Mouse (Mus musculus): ENCODE measurements at regions not wholly inside any gene's neighbourhood (a gene's known extent, or its start where the extent isn't known, plus 50 kb on each side); places are given as distances from the start of the nearest gene placed in this dataset.

- Histone ChIP-seq H3K4me1 (no peaks in the 10 kb centered on the region), H3K9me3 (no peaks in the 10 kb centered on the region), H3K27ac (no peak overlapping the region), H3K27me3 (ENCODE audit: poor library complexity, severe bottlenecking) (no peaks in the 10 kb centered on the region), H3K4me3 (no peak overlapping the region), H3K36me3 (replicated peaks) (no peaks in the 10 kb centered on the region)
- no peak for DNase-seq (ENCODE audit: extremely low spot score, low spot score)
- WGBS, result 96% methylated on average over 4 of the region's 4 CpGs
Observed at GRCm38 (mm10) chr11:18596996-18597395, 421.8 kb downstream of the Meis1 start.

- H3K36me3 ChIP-seq (replicated peaks), result no peaks in the 10 kb centered on the region
- H3K4me1 ChIP-seq, result no peaks in the 10 kb centered on the region
- no peaks in the 10 kb centered on the region for H3K9me3 ChIP-seq
- no peak overlapping the region for H3K4me3 ChIP-seq
- DNase-seq (ENCODE audit: extremely low spot score, low spot score), result no peak
- 94% methylated on average over 1 of the region's 1 CpGs for WGBS
- H3K27ac ChIP-seq, result no peak overlapping the region
- no peaks in the 10 kb centered on the region for H3K27me3 ChIP-seq (ENCODE audit: poor library complexity, severe bottlenecking)
Observed at GRCm38 (mm10) chr11:18590487-18590886, 428.3 kb downstream of the Meis1 start.

GRCm38 (mm10) chr11:18586468-18586867 lies 432.3 kb downstream of the Meis1 start:
- Histone ChIP-seq H3K4me1 (0 out of 2 replicates have a peak, but pooled peaks cover 5% of the 10 kb centered on the region), H3K27ac (no peak overlapping the region), H3K27me3 (ENCODE audit: poor library complexity, severe bottlenecking) (no peaks in the 10 kb centered on the region), H3K4me3 (no peak overlapping the region), H3K9me3 (no peaks in the 10 kb centered on the region), H3K36me3 (replicated peaks) (no peaks in the 10 kb centered on the region)
- DNase-seq (ENCODE audit: extremely low spot score, low spot score), result no peak
- WGBS, result 86% methylated on average over 3 of the region's 3 CpGs

GRCm38 (mm10) chr11:18585031-18585430 lies 433.8 kb downstream of the Meis1 start:
- Histone ChIP-seq H3K4me1 (0 out of 2 replicates have a peak, but pooled peaks cover 5% of the 10 kb centered on the region), H3K36me3 (replicated peaks) (no peaks in the 10 kb centered on the region), H3K4me3 (no peak overlapping the region), H3K27ac (no peak overlapping the region), H3K9me3 (no peaks in the 10 kb centered on the region), H3K27me3 (ENCODE audit: poor library complexity, severe bottlenecking) (no peaks in the 10 kb centered on the region)
- 75% methylated on average over 8 of the region's 8 CpGs for WGBS
- DNase-seq (ENCODE audit: extremely low spot score, low spot score), result no peak

GRCm38 (mm10) chr11:18582781-18583161 lies 436.0 kb downstream of the Meis1 start:
- 0 out of 2 replicates have a peak, but pooled peaks cover 5% of the 10 kb centered on the region for H3K4me1 ChIP-seq
- no peak overlapping the region for H3K4me3 ChIP-seq
- H3K27ac ChIP-seq, result no peak overlapping the region
- H3K36me3 ChIP-seq (replicated peaks), result no peaks in the 10 kb centered on the region
- 90% methylated on average over 1 of the region's 1 CpGs for WGBS
- no peaks in the 10 kb centered on the region for H3K9me3 ChIP-seq
- no peak for DNase-seq (ENCODE audit: extremely low spot score, low spot score)
- no peaks in the 10 kb centered on the region for H3K27me3 ChIP-seq (ENCODE audit: poor library complexity, severe bottlenecking)

- DNase-seq (ENCODE audit: extremely low spot score, low spot score), result no peak
- Histone ChIP-seq H3K4me3 (no peak overlapping the region), H3K9me3 (no peaks in the 10 kb centered on the region), H3K27me3 (ENCODE audit: poor library complexity, severe bottlenecking) (no peaks in the 10 kb centered on the region), H3K27ac (no peak overlapping the region), H3K36me3 (replicated peaks) (no peaks in the 10 kb centered on the region), H3K4me1 (0 out of 2 replicates have a peak, but pooled peaks cover 5% of the 10 kb centered on the region)
- 90% methylated on average over 2 of the region's 2 CpGs for WGBS
Observed at GRCm38 (mm10) chr11:18581997-18582780, 436.6 kb downstream of the Meis1 start.

- 93% methylated on average over 8 of the region's 8 CpGs for WGBS
- DNase-seq (ENCODE audit: extremely low spot score, low spot score), result no peak
Observed at GRCm38 (mm10) chr11:18581078-18581800, 437.5 kb downstream of the Meis1 start.

GRCm38 (mm10) chr11:18571557-18572209 lies 447.1 kb downstream of the Meis1 start:
- 93% methylated on average over 4 of the region's 4 CpGs for WGBS
- DNase-seq (ENCODE audit: extremely low spot score, low spot score), result no peak
- H3K36me3 ChIP-seq (replicated peaks), result no peaks in the 10 kb centered on the region
- 0 out of 2 replicates have a peak, but pooled peaks cover 2% of the 10 kb centered on the region for H3K9me3 ChIP-seq
- H3K4me3 ChIP-seq, result no peak overlapping the region
- H3K27me3 ChIP-seq (ENCODE audit: poor library complexity, severe bottlenecking), result no peaks in the 10 kb centered on the region
- no peak overlapping the region for H3K27ac ChIP-seq
- H3K4me1 ChIP-seq, result no peaks in the 10 kb centered on the region

More at GRCm38 (mm10) chr11:18581078-18581800, 437.5 kb downstream of the Meis1 start:
- Histone ChIP-seq H3K27ac (no peak overlapping the region), H3K4me3 (no peak overlapping the region), H3K36me3 (replicated peaks) (no peaks in the 10 kb centered on the region), H3K27me3 (ENCODE audit: poor library complexity, severe bottlenecking) (no peaks in the 10 kb centered on the region), H3K9me3 (no peaks in the 10 kb centered on the region), H3K4me1 (0 out of 2 replicates have a peak, but pooled peaks cover 5% of the 10 kb centered on the region)

- no peak overlapping the region for H3K27ac ChIP-seq
- 85% methylated on average over 2 of the region's 2 CpGs for WGBS
- no peaks in the 10 kb centered on the region for H3K9me3 ChIP-seq
- H3K4me3 ChIP-seq, result no peak overlapping the region
- no peak for DNase-seq (ENCODE audit: extremely low spot score, low spot score)
- H3K36me3 ChIP-seq (replicated peaks), result no peaks in the 10 kb centered on the region
- no peaks in the 10 kb centered on the region for H3K27me3 ChIP-seq (ENCODE audit: poor library complexity, severe bottlenecking)
- peaks cover 3% of the 10 kb centered on the region for H3K4me1 ChIP-seq
Observed at GRCm38 (mm10) chr11:18563011-18563410, 455.8 kb downstream of the Meis1 start.

GRCm38 (mm10) chr11:18558665-18559064 lies 460.1 kb downstream of the Meis1 start:
- H3K9me3 ChIP-seq, result no peaks in the 10 kb centered on the region
- WGBS, result 65% methylated on average over 4 of the region's 4 CpGs
- no peaks in the 10 kb centered on the region for H3K36me3 ChIP-seq (replicated peaks)
- no peak overlapping the region for H3K4me3 ChIP-seq
- H3K4me1 ChIP-seq, result peaks cover 7% of the 10 kb centered on the region
- H3K27ac ChIP-seq, result no peak overlapping the region
- DNase-seq (ENCODE audit: extremely low spot score, low spot score), result no peak
- no peaks in the 10 kb centered on the region for H3K27me3 ChIP-seq (ENCODE audit: poor library complexity, severe bottlenecking)

- Histone ChIP-seq H3K9me3 (no peaks in the 10 kb centered on the region), H3K4me3 (no peak overlapping the region), H3K27me3 (ENCODE audit: poor library complexity, severe bottlenecking) (no peaks in the 10 kb centered on the region), H3K36me3 (replicated peaks) (no peaks in the 10 kb centered on the region), H3K27ac (no peak overlapping the region), H3K4me1 (no peaks in the 10 kb centered on the region)
- no peak for DNase-seq (ENCODE audit: extremely low spot score, low spot score)
- WGBS, result 91% methylated on average over 2 of the region's 2 CpGs
Observed at GRCm38 (mm10) chr11:18535592-18535857, 483.3 kb downstream of the Meis1 start.

- no peak for DNase-seq (ENCODE audit: extremely low spot score, low spot score)
- WGBS, result 84% methylated on average over 7 of the region's 7 CpGs
- no peaks in the 10 kb centered on the region for H3K9me3 ChIP-seq
- H3K4me1 ChIP-seq, result no peaks in the 10 kb centered on the region
- H3K4me3 ChIP-seq, result no peak overlapping the region
- H3K27ac ChIP-seq, result no peak overlapping the region
- H3K36me3 ChIP-seq (replicated peaks), result no peaks in the 10 kb centered on the region
- no peaks in the 10 kb centered on the region for H3K27me3 ChIP-seq (ENCODE audit: poor library complexity, severe bottlenecking)
Observed at GRCm38 (mm10) chr11:18534807-18535591, 483.8 kb downstream of the Meis1 start.
